Mouse (Mus musculus) CH12.LX (cell line): ENCODE results near the gene Fbxo36.

Experiments
- EP300 ChIP-seq: IDR thresholded peaks from 2 replicates; pipeline ENCODE4 v1.6.1; 2011; ENCODE audit warnings: low read length, improper control_type of control experiment
- MAFK ChIP-seq: IDR thresholded peaks from 2 replicates; pipeline ENCODE4 v1.6.1; 2011; ENCODE audit warnings: low read length, improper control_type of control experiment; ENCODE audit not compliant: insufficient replicate concordance
- UBTF ChIP-seq: IDR thresholded peaks from 2 replicates; pipeline ENCODE4 v1.6.1; 2012; ENCODE audit warnings: low read depth, mild to moderate bottlenecking, inconsistent platforms, low read length, improper control_type of control experiment, moderate library complexity

- peak; percentile 84; the same call in 1 of the 2 replicates for TF ChIP-seq UBTF
- TF ChIP-seq EP300: no peak
- TF ChIP-seq MAFK: no peak
Measured at GRCm38 (mm10) chr1:84839309-84840017, at the start of gene Fbxo36.
